8 mouse cellular contexts compared by ENCODE assay signal in the genomic region with DNA sequence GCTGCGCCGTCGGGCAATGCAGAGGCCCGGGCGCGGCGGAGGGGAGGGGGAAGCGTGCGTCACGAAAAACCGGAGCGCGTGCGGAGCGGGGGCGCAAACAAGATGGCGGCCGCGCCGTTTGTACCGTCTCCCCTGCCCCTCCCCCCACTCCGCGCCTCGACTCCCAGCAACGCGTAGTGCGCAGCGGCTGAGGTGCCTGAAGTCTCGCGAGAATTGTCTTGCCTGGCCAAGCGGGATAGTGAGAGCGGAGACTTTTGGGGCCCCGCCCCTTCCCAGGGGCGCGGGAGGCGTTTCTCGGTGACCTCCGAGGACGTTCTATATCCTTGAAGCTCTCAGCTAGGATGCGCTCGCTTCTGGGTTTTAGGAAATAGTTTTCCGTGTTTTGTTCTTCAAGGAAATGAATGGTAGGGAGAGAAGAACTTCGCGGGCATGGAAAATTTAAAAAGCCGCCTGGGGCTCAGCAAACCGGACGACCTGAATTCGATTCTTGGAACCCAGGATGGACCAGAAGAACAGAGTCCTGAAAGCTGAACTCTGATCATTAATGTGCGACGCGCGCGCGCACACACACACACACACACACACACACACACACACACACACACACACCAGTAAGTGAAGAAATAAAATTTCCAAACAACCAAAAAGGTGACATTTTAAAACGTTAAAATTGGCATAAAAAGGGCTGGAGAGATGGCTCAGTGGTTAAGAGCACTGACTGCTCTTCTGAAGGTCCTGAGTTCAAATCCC. TPM values are rescaled to one million over a fixed set of nuclear protein-coding genes. Genes with fewer than 3 reads are reported as not detected.
DNase-seq lines count a peak whose midpoint lies in the region; ATAC-seq and TF ChIP-seq lines count a peak whose summit lies in the region.

No protein-coding gene starts in this region.

- peak; percentile 90 for ATAC-seq in G1E (ENCODE audit: extremely low read depth, insufficient number of reproducible peaks, low FRiP score, poor library complexity, severe bottlenecking)
- ATAC-seq in forebrain, embryonic 16.5 days = peak; percentile 97
- peak; percentile 97 for ATAC-seq in lung, embryonic 14.5 days (ENCODE audit: insufficient read depth)

- DNase-seq in G1E (ENCODE audit: low spot score) = peak; percentile 89
- DNase-seq in cerebellum, adult 18-20 months = peak; percentile 97 to 98
- peak; percentile 94 to 96 for DNase-seq in heart, postnatal 36 days
- DNase-seq in layer of hippocampus, adult 2 months (ENCODE audit: low spot score in 2 of 2) = peak; percentile 95 to 98
- peak; percentile 100 for DNase-seq in lung, embryonic 14.5 days
- DNase-seq in thymus, postnatal 0 days (ENCODE audit: low spot score) = peak; percentile 99

- H3K4me1 ChIP-seq in G1E (ENCODE audit: insufficient read depth, low read depth, low read length) = peaks cover 31% of the 10 kb centered on the region
- peaks cover 15% of the 10 kb centered on the region for H3K4me1 ChIP-seq in forebrain, embryonic 16.5 days (replicated peaks; ENCODE audit: control insufficient read depth, insufficient read depth, low read length)
- peaks cover 8% of the 10 kb centered on the region; the same call in 1 of the 2 replicates for H3K4me1 ChIP-seq in lung, embryonic 14.5 days (ENCODE audit: insufficient read depth)
- H3K4me1 ChIP-seq in olfactory bulb, adult 2 months (ENCODE audit: control insufficient read depth, insufficient read depth, low read length) = 0 out of 2 replicates have a peak, but pooled peaks cover 4% of the 10 kb centered on the region

- intact Hi-C loops in heart, postnatal 36 days (cut with DNase I) = loop anchor here (10.0 kb wide), 1 partner anchor 189 kb away; a partner anchor contains a TSS

- WGBS in forebrain, embryonic 16.5 days = under 1% methylated on average over 46 of the region's 55 CpGs
- WGBS in lung, embryonic 14.5 days = under 1% methylated on average over 42 of the region's 55 CpGs
- under 1% methylated on average over 55 of the region's 55 CpGs for WGBS in olfactory bulb, adult 2 months

- peak overlapping the region; percentile 58 for H3K4me2 ChIP-seq in forebrain, embryonic 16.5 days (ENCODE audit: low read length)
- peak overlapping the region; percentile 88 for H3K4me2 ChIP-seq in lung, embryonic 14.5 days

- H3K27ac ChIP-seq in forebrain, embryonic 16.5 days (ENCODE audit: low read length) = peak overlapping the region; percentile 100
- peak overlapping the region; percentile 100 for H3K27ac ChIP-seq in layer of hippocampus, adult 2 months
- peak overlapping the region; percentile 100 for H3K27ac ChIP-seq in lung, embryonic 14.5 days (ENCODE audit: low read depth)
- peak overlapping the region; percentile 100 for H3K27ac ChIP-seq in olfactory bulb, adult 2 months (ENCODE audit: insufficient read depth, low read depth, low read length)

- TF ChIP-seq POLR2A in olfactory bulb, adult 2 months (IDR thresholded peaks at IDR 0.05; ENCODE audit: insufficient read depth, low read depth, low read length) = no peak

- no peaks in the 10 kb centered on the region for H3K9me3 ChIP-seq in G1E (replicated peaks)
- H3K9me3 ChIP-seq in forebrain, embryonic 16.5 days (ENCODE audit: control insufficient read depth, low read length) = no peaks in the 10 kb centered on the region
- H3K9me3 ChIP-seq in lung, embryonic 14.5 days (ENCODE audit: low read depth, low read length) = no peaks in the 10 kb centered on the region

- H3K36me3 ChIP-seq in G1E (replicated peaks) = peaks cover 11% of the 10 kb centered on the region
- no peaks in the 10 kb centered on the region for H3K36me3 ChIP-seq in forebrain, embryonic 16.5 days (ENCODE audit: control insufficient read depth, insufficient read depth)
- no peaks in the 10 kb centered on the region for H3K36me3 ChIP-seq in lung, embryonic 14.5 days (ENCODE audit: insufficient read depth)

- H3K9ac ChIP-seq in forebrain, embryonic 16.5 days (replicated peaks; ENCODE audit: low read depth, low read length) = peak overlapping the region; percentile 100
- peak overlapping the region; percentile 99 for H3K9ac ChIP-seq in lung, embryonic 14.5 days

- no peaks in the 10 kb centered on the region for H3K27me3 ChIP-seq in G1E (ENCODE audit: insufficient read depth, low read length)
- no peaks in the 10 kb centered on the region for H3K27me3 ChIP-seq in forebrain, embryonic 16.5 days (replicated peaks; ENCODE audit: control insufficient read depth, insufficient read depth, low read length)
- no peaks in the 10 kb centered on the region for H3K27me3 ChIP-seq in lung, embryonic 14.5 days (ENCODE audit: insufficient read depth, low read length)

- H3K4me3 ChIP-seq in G1E (ENCODE audit: low read depth, low read length) = peak overlapping the region; percentile 85
- peak overlapping the region; percentile 87 for H3K4me3 ChIP-seq in forebrain, embryonic 16.5 days (replicated peaks; ENCODE audit: low read length)
- peak overlapping the region; percentile 72 for H3K4me3 ChIP-seq in layer of hippocampus, adult 2 months
- H3K4me3 ChIP-seq in lung, embryonic 14.5 days (ENCODE audit: low read depth, low read length) = peak overlapping the region; percentile 77
- peak overlapping the region; percentile 93 for H3K4me3 ChIP-seq in olfactory bulb, adult 2 months (ENCODE audit: insufficient read depth, low read depth, low read length)

- no peak for TF ChIP-seq CTCF in G1E (IDR thresholded peaks at IDR 0.05; ENCODE audit: low read depth, low read length)
- TF ChIP-seq CTCF in layer of hippocampus, adult 2 months (conservative IDR thresholded peaks at IDR 0.05) = no peak
- TF ChIP-seq CTCF in lung, embryonic 14.5 days (IDR thresholded peaks at IDR 0.05; ENCODE audit: low read depth) = no peak
- no peak for TF ChIP-seq CTCF in olfactory bulb, adult 2 months (IDR thresholded peaks at IDR 0.05; ENCODE audit: insufficient read depth, low read depth, low read length)

RNA-seq across cellular contexts. Expression of a gene that starts 5.6 kb away (rescaled TPM):
- 61.2 and 90.7 TPM in 2 replicates for total RNA-seq in G1E (2014; fragmentation: Nextera tagmentation)
- 35.8 and 42.9 TPM in 2 replicates for total RNA-seq in G1E (2017)
- polyA plus RNA-seq in G1E (2012) = 36.7 and 80.1 TPM in 2 replicates
- polyA plus RNA-seq in forebrain, embryonic 16.5 days (2015; fragmentation: Nextera tagmentation; extraction: Ambion mirVana) = 96.5 and 107 TPM in 2 replicates
- total RNA-seq in heart, postnatal 36 days (2021) = 10 to 100 TPM; 54.8 to 63.6 TPM
- total RNA-seq in layer of hippocampus, adult 2 months (2021) = 10 to 100 TPM; 46.4 to 47.1 TPM
- 113 and 114 TPM in 2 replicates for polyA plus RNA-seq in lung, embryonic 14.5 days (2014; fragmentation: Nextera tagmentation; extraction: Ambion mirVana)
- polyA plus RNA-seq in olfactory bulb, adult 2 months (2012; ENCODE audit: insufficient read depth, insufficient read length, low replicate concordance, missing spikeins) = not detected in 2 replicates
- polyA plus RNA-seq in thymus, postnatal 0 days (2015; fragmentation: Nextera tagmentation; extraction: Ambion mirVana) = 85.3 and 90.4 TPM in 2 replicates

RNA-seq across cellular contexts. Expression of a gene that starts 28.9 kb away (rescaled TPM):
- total RNA-seq in G1E (2014; fragmentation: Nextera tagmentation) = not detected in 2 replicates
- total RNA-seq in G1E (2017) = 0.06 and 0.16 TPM in 2 replicates
- polyA plus RNA-seq in G1E (2012) = not detected in 2 replicates
- polyA plus RNA-seq in forebrain, embryonic 16.5 days (2015; fragmentation: Nextera tagmentation; extraction: Ambion mirVana) = 9.6 and 14.1 TPM in 2 replicates
- total RNA-seq in heart, postnatal 36 days (2021) = under 1 TPM; 0.06 to 0.08 TPM
- 10 to 100 TPM; 25.9 to 30.0 TPM for total RNA-seq in layer of hippocampus, adult 2 months (2021)
- 0.70 and 1.1 TPM in 2 replicates for polyA plus RNA-seq in lung, embryonic 14.5 days (2014; fragmentation: Nextera tagmentation; extraction: Ambion mirVana)
- not detected in 2 replicates for polyA plus RNA-seq in olfactory bulb, adult 2 months (2012; ENCODE audit: insufficient read depth, insufficient read length, low replicate concordance, missing spikeins)
- 0.30 and 0.35 TPM in 2 replicates for polyA plus RNA-seq in thymus, postnatal 0 days (2015; fragmentation: Nextera tagmentation; extraction: Ambion mirVana)

Comparison
In these comparisons a context has a peak if more than half of its experiments do, and no peak if none do; other contexts are left out.
1. Peak in every context shown above with its lines: DNase-seq, ATAC-seq, H3K4me3 ChIP-seq and H3K27ac ChIP-seq.
2. RNA of a gene that starts 5.6 kb away (polyA plus RNA-seq): 113 to 114 TPM in lung, embryonic 14.5 days, 96.5 to 107 TPM in forebrain, embryonic 16.5 days, 85.3 to 90.4 TPM in thymus, postnatal 0 days and 36.7 to 80.1 TPM in G1E; not detected in olfactory bulb, adult 2 months; every median in the first group is over 10 times any median in the second.